Mouse (Mus musculus) retina, adult 2 months (tissue): ENCODE data around the gene BC017158.

Experiments
- DNase-seq: peaks from one replicate; pipeline ENCODE4 v3.0.0-alpha.2; 2012; ENCODE audit warnings: low read depth, low spot score

BC017158 gene

DNA sequence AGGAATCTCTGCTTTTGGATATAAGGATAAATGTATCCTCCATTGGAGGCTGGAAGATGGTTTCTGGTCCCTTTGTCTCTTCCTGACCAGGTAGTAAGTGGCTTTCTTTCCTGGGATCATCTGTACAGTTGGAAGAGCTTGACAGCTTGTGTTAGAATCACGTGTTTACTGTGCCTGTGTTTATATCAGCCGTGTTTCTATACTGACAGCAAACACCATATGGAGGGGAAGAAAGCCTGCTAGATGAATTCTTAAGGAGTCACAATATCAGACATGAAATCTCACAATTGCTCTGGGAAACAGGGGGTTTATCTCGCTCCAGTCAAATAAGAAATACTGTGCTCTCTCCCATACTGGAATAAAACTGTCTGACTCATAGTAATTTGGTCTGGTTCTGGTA is 11.2 kb upstream of the BC017158 start:
- no peak for DNase-seq

- no peak for DNase-seq
These were observed 9.9 kb upstream of the BC017158 start for GRCm38 (mm10) chr7:128307851-128308250.

GRCm38 (mm10) chr7:128304907-128305306 is 6.9 kb upstream of the BC017158 start:
- DNase-seq: no peak

DNA sequence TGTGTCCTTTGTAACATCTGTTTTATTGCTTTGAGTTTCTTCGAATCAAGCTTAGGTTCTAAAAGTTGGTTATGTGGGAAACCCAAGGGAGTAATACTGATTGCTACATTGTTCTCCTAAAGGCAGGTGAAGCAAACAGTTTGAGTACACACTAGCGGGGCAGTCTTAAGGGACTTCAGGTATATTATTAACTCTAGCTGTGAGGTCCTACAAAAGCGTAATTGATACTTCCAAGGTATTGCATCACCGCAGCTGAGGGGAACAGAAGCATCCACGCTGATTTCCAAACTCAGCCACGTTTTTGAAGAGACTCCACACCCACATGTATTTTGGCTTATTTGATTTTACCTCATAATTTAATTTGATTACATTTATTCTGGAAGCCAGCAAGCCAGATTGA is 6.2 kb upstream of the BC017158 start:
- no peak for DNase-seq

GRCm38 (mm10) chr7:128302151-128302550 is 4.2 kb upstream of the BC017158 start:
- DNase-seq: no peak

DNA sequence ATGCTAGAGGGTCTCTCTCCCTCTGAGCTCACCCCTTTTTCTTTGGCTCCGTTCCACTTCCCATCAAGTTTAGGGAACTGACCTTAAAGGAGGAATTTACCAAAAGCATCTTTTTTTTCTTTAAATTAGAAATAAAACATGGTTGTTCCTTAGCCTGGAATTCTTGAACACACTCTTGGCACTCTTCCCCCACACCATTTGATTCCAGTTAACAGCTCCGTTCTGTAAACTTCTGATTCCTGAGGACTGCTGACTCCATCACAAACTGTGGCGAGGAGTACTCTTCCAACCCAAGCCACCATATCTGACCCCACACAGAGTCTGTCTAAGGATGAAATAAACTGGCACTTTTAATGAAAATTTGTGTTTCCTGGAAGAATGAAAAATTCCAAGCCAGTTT is 3.0 kb upstream of the BC017158 start:
- DNase-seq: no peak

- DNase-seq: no peak
These were observed 742 bp upstream of the BC017158 start for GRCm38 (mm10) chr7:128298481-128299342.

DNA sequence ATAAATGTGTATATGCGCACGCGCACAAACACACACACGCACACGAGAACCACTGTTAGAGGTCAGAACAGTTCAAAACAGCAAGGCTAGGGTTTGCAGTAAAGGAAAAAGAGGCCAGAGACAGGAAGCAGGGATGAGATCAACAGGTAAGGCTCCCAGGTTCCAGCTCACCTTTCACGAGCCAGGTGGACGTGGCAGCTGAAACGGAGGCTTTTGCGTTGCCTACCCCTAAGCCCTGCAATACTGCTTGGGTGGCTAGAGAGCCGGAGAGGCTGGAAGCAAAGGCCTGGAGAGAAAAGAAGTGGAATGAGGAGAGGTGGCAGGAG is 716 bp downstream of the BC017158 start:
- DNase-seq: no peak

- DNase-seq: no peak
These were observed 1.5 kb downstream of the BC017158 start for GRCm38 (mm10) chr7:128296514-128296913.

- DNase-seq: no peak
These were observed 3.2 kb downstream of the BC017158 start for GRCm38 (mm10) chr7:128294785-128295184.

GRCm38 (mm10) chr7:128288923-128289544 is 8.9 kb downstream of the BC017158 start:
- DNase-seq: no peak

DNA sequence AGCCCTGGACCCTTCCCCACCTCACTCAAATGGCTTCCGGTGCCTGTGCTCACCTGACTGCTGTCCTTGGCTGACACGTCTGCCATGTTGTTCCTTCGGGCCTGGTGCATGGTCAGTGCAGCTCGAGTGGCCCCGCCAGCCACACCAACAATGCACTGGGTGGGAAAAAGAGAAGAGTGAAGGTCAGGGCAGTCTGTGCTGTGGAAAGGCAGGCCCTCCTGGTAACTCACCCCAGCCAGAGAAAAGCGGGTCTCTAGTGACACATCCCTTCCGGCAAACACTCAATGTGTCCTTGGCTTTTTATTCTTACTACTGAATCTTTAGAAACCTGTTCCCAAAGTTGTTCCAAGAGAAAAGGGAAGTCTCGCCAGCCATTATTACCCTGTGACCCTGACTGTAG is 12.9 kb downstream of the BC017158 start:
- DNase-seq: no peak

- no peak for DNase-seq
These were observed 13.9 kb downstream of the BC017158 start for GRCm38 (mm10) chr7:128284047-128284446.

DNA sequence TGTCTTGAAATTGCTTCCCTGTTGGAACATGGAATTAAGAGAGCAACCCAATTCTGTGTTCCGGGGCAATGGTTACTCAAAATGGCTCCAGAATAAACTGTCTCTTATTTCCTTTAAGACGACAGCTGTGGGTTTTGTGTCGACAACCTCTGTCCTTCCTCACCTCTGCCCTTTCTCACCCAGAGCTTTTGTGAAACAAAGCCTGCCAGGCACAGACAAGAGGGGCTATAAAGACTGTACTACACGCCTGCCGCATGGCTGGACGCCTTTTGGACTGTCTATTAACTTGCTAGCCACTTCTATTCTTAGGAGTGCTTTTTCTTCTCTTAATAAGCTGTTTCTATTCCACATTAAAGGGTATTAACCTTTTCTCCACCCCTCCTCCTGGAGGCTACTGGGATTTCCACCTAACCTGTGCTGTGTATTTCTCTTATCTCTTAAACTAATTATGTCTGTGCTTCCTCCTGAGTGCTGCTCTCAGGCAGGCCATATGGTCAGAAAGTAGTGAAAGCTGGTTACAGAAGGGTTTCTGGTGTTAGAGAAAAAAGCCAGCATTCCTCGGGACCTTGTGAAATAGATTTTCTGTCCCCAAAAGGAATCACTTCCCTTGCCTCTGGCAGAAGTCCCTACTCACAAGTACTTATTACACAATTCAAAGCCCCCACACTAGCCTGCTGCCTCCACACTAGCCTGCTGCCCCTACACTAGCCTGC is 15.3 kb downstream of the BC017158 start:
- no peak for DNase-seq

DNA sequence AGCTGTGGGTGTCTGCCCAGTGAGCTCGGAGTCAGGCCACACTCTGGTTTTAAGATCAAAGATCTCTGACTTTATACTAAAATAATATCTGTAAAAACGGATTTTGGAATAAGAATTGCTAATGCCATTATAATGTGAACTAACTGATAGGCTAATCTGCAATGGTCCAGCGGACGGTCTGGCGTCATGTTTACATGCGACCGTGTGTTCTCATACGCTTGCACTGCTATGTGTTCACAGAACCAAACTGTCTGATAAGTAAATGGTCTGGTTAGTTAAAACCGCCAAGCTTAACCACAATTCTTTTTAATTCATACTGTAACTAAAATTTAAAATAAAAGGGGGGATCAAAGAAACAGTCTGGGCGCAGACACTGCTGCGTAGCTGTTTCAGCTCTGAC is 16.2 kb downstream of the BC017158 start:
- no peak for DNase-seq

- DNase-seq: no peak
These were observed 18.2 kb downstream of the BC017158 start for GRCm38 (mm10) chr7:128279750-128280149.

GRCm38 (mm10) chr7:128276051-128276450 is 21.9 kb downstream of the BC017158 start:
- no peak for DNase-seq

- no peak for DNase-seq
These were observed 26.5 kb downstream of the BC017158 start for GRCm38 (mm10) chr7:128271496-128271895.

DNA sequence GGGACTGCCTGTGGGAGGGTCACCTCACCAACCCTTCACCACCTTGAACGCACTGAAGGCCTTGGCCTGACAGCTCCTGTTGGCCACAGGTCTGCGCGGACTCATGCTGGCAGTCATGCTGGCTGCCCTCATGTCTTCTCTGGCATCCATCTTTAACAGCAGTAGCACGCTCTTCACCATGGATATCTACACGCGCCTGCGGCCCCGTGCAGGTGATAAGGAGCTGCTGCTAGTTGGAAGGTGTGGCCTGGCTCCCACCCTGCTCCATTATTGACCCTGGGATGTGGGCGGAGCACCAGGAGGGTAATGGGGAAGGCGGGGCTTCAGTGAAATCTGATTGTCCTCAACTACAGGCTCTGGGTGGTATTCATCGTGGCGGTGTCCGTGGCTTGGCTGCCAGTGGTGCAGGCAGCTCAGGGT is 27.5 kb downstream of the BC017158 start:
- DNase-seq: no peak

DNA sequence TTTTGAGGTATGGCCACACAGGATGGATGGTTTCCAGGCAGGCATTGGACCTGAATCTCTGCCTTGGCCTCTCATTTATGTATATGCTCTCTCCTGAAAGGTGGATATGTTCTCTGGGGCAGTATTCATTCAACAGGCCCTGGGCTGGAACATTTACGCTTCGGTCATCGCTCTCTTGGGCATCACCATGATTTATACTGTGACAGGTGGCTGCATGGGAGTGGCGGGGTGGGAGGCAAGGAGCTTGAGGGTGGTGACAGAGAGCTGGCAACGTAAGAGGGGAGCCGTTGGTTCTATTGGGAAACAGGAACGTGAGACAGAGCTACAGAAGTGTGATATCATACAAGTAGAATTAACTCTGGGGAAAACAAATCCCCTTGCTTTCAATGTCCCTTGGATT is 30.2 kb downstream of the BC017158 start:
- no peak for DNase-seq

GRCm38 (mm10) chr7:128267391-128267790 is 30.6 kb downstream of the BC017158 start:
- DNase-seq: no peak

GRCm38 (mm10) chr7:128266056-128266455 is 31.9 kb downstream of the BC017158 start:
- DNase-seq: no peak

GRCm38 (mm10) chr7:128265411-128265810 is 32.6 kb downstream of the BC017158 start, which contains the start of gene Slc5a2:
Gene Slc5a2 (plus strand): TSS chr7:128265657.
- no peak for DNase-seq
